Mouse (Mus musculus) stomach, postnatal 0 days (tissue): ENCODE data around the gene Xaf1.

Experiments
- CTCF ChIP-seq: IDR thresholded peaks from 2 replicates; pipeline ENCODE4 v1.5.1; 2016; ENCODE audit warnings: antibody characterized with exemption, low read depth, mild to moderate bottlenecking, moderate library complexity
- EP300 ChIP-seq: optimal IDR thresholded peaks from 2 replicates; pipeline ENCODE3; 2016; ENCODE audit warnings: antibody characterized with exemption

DNA sequence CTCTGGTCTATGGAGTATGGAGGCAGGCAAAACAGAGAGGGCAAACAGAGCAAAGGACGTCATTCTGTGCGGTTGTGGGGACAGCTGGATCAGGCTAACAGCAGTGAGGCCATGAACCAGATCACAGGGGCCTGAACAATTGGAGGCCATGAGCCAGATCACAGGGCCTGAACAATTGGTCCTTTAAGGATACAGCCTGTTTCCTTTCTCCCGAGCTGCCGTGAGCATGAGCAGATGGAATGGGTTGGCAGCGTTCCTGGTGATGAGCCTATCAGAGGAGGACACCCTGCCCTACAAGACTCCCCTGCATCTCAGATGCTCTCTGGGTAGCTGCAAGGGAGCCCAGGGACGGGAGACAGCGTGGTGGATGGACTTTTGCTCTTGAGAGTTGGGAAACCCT is 801 bp downstream of the Xaf1 start:
- TF ChIP-seq CTCF, result no peak
- no peak for TF ChIP-seq EP300
